ENCODE assay signal across 18 mouse cellular contexts in the genomic region with DNA sequence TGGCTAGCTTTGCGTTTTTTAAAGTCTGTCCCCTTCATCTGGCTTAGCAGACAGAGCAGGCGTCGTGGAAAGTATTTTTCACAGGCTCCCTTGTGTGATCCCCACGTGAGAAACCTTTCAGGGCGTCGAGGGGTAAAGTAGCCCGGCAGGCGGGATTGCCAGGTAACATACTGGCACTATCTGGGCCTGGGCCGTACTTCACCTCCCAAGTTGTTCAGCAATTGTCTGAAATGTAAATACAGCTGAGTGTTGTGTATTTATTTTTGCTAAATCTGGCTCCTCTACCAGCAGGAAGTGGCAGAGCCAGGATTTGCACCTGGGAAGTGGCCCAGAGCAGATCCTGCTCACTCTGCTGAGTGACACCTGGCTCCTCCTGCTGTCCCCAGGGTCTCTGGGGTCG. TPM values are rescaled to one million over a fixed set of nuclear protein-coding genes. Genes with fewer than 3 reads are reported as not detected.
DNase-seq lines count a peak whose midpoint lies in the region; ATAC-seq and TF ChIP-seq lines count a peak whose summit lies in the region.
"Had no signal": no experiment of that assay in that cellular context is flagged by ENCODE, and none has a peak within 500 bp of the region (broad histone marks: within the 10 kb centered on the region; RNA-seq: fewer than 3 reads in every experiment).

No protein-coding gene starts in this region.

- no peak overlapping the region for H3K4me2 ChIP-seq in neural tube, embryonic 13.5 days
- H3K4me2 ChIP-seq in neural tube, embryonic 15.5 days = no peak overlapping the region
- no peak overlapping the region for H3K4me2 ChIP-seq in lung, postnatal 0 days (replicated peaks; ENCODE audit: low read depth, low read length)
- no peak overlapping the region for H3K4me2 ChIP-seq in stomach, embryonic 16.5 days (ENCODE audit: low read depth, low read length)
- H3K4me2 ChIP-seq: midbrain, embryonic 12.5 days had no signal

- 52% methylated on average over 10 of the region's 10 CpGs for WGBS in neural tube, embryonic 13.5 days
- 62% methylated on average over 10 of the region's 10 CpGs for WGBS in neural tube, embryonic 15.5 days
- WGBS in lung, postnatal 0 days = 27% methylated on average over 10 of the region's 10 CpGs
- 34% methylated on average over 10 of the region's 10 CpGs for WGBS in stomach, embryonic 16.5 days

- intact Hi-C loops in gastrocnemius, adult 2 months (cut with DNase I) = no loop called here

- H3K4me1 ChIP-seq in neural tube, embryonic 13.5 days (replicated peaks) = peaks cover 45% of the 10 kb centered on the region
- peaks cover 34% of the 10 kb centered on the region for H3K4me1 ChIP-seq in neural tube, embryonic 15.5 days
- H3K4me1 ChIP-seq in lung, postnatal 0 days (ENCODE audit: insufficient read depth, low read depth, low read length) = peaks cover 11% of the 10 kb centered on the region
- H3K4me1 ChIP-seq in stomach, embryonic 16.5 days (ENCODE audit: control insufficient read depth, insufficient read depth, low read length) = peaks cover 49% of the 10 kb centered on the region

- peak; percentile 37; the same call in 1 of the 2 replicates for TF ChIP-seq EP300 in lung, postnatal 0 days (IDR thresholded peaks at IDR 0.05)

- no peak for TF ChIP-seq CTCF in gastrocnemius, adult 2 months (IDR thresholded peaks at IDR 0.05)
- no peak for TF ChIP-seq CTCF in lung, postnatal 0 days (IDR thresholded peaks at IDR 0.05)

- no peak overlapping the region for H3K9ac ChIP-seq in neural tube, embryonic 13.5 days
- no peak overlapping the region for H3K9ac ChIP-seq in neural tube, embryonic 15.5 days (replicated peaks)
- no peak overlapping the region for H3K9ac ChIP-seq in lung, postnatal 0 days (replicated peaks; ENCODE audit: low read depth)
- no peak overlapping the region for H3K9ac ChIP-seq in stomach, embryonic 16.5 days (ENCODE audit: low read length)
- H3K9ac ChIP-seq: forebrain, postnatal 0 days; midbrain, embryonic 12.5 days had no signal

- DNase-seq in gastrocnemius, adult 2 months = no peak
- no peak for DNase-seq in gastrocnemius, postnatal 10 days
- peak; percentile 71 for DNase-seq in lung, postnatal 0 days (ENCODE audit: low spot score)
- no peak for DNase-seq in Muller cell, postnatal 12 days (ENCODE audit: inconsistent ontology term)
- no peak for DNase-seq in adrenal gland, adult (ENCODE audit: inconsistent age in 2 of 2, low spot score in 1 of 2)
- DNase-seq: adrenal gland, postnatal 10 days; cerebellum, adult 11-12 months; cerebellum, postnatal 25 days; forebrain, postnatal 0 days; gastrocnemius, postnatal 14 days; kidney, adult 2 months; kidney, postnatal 36 days had no signal

- H3K27me3 ChIP-seq in neural tube, embryonic 13.5 days = 0 out of 2 replicates have a peak, but pooled peaks cover 9% of the 10 kb centered on the region
- 0 out of 2 replicates have a peak, but pooled peaks cover 3% of the 10 kb centered on the region for H3K27me3 ChIP-seq in neural tube, embryonic 15.5 days (replicated peaks)
- H3K27me3 ChIP-seq in lung, postnatal 0 days (replicated peaks; ENCODE audit: insufficient read depth, low read length) = no peaks in the 10 kb centered on the region
- no peaks in the 10 kb centered on the region for H3K27me3 ChIP-seq in stomach, embryonic 16.5 days (ENCODE audit: control insufficient read depth, insufficient read depth, low read length)

- H3K27ac ChIP-seq in gastrocnemius, adult 2 months = peak overlapping the region; percentile 79
- peak overlapping the region; percentile 62; the same call in 1 of the 2 replicates for H3K27ac ChIP-seq in neural tube, embryonic 13.5 days (replicated peaks)
- H3K27ac ChIP-seq in neural tube, embryonic 15.5 days (replicated peaks) = no peak overlapping the region; the same call in 1 of the 2 replicates
- H3K27ac ChIP-seq in lung, postnatal 0 days (ENCODE audit: low read length) = peak overlapping the region; percentile 38
- 0 out of 2 replicates have a peak overlapping the region, but pooled peaks have one; percentile 2 for H3K27ac ChIP-seq in stomach, embryonic 16.5 days (ENCODE audit: low read length)
- H3K27ac ChIP-seq: macrophage; midbrain, embryonic 12.5 days had no signal

- no peaks in the 10 kb centered on the region for H3K9me3 ChIP-seq in neural tube, embryonic 13.5 days
- no peaks in the 10 kb centered on the region for H3K9me3 ChIP-seq in neural tube, embryonic 15.5 days (replicated peaks)
- no peaks in the 10 kb centered on the region for H3K9me3 ChIP-seq in lung, postnatal 0 days (ENCODE audit: low read length)
- no peaks in the 10 kb centered on the region for H3K9me3 ChIP-seq in stomach, embryonic 16.5 days (replicated peaks; ENCODE audit: control insufficient read depth, low read length)
- H3K9me3 ChIP-seq: midbrain, embryonic 12.5 days had no signal

- no peak overlapping the region for H3K4me3 ChIP-seq in gastrocnemius, adult 2 months
- H3K4me3 ChIP-seq in neural tube, embryonic 13.5 days = no peak overlapping the region
- no peak overlapping the region for H3K4me3 ChIP-seq in neural tube, embryonic 15.5 days (replicated peaks)
- H3K4me3 ChIP-seq in lung, postnatal 0 days (ENCODE audit: low read depth, low read length) = no peak overlapping the region
- no peak overlapping the region for H3K4me3 ChIP-seq in stomach, embryonic 16.5 days (replicated peaks; ENCODE audit: low read length)
- H3K4me3 ChIP-seq: midbrain, embryonic 12.5 days had no signal

- no peak for ATAC-seq in neural tube, embryonic 13.5 days (ENCODE audit: low read depth)
- no peak for ATAC-seq in neural tube, embryonic 15.5 days (ENCODE audit: low FRiP score)
- ATAC-seq in lung, postnatal 0 days = peak; percentile 49
- no peak for ATAC-seq in stomach, embryonic 16.5 days (ENCODE audit: insufficient read depth, low FRiP score)
- ATAC-seq: forebrain, postnatal 0 days had no signal

- no peaks in the 10 kb centered on the region for H3K36me3 ChIP-seq in neural tube, embryonic 13.5 days
- no peaks in the 10 kb centered on the region for H3K36me3 ChIP-seq in neural tube, embryonic 15.5 days
- no peaks in the 10 kb centered on the region for H3K36me3 ChIP-seq in lung, postnatal 0 days (ENCODE audit: insufficient read depth, low read length)
- no peaks in the 10 kb centered on the region for H3K36me3 ChIP-seq in stomach, embryonic 16.5 days (ENCODE audit: control insufficient read depth, insufficient read depth, low read length)
- H3K36me3 ChIP-seq: midbrain, embryonic 12.5 days had no signal

RNA-seq across cellular contexts. Expression of gene Asap3, which starts 10.9 kb away (rescaled TPM):
- 1 to 10 TPM; 1.5 to 2.5 TPM for total RNA-seq in gastrocnemius, adult 2 months (2021)
- 10 to 100 TPM in 1 of 2 experiments, 1 to 10 TPM in 1; 7.2 to 10.1 TPM for total RNA-seq in gastrocnemius, postnatal 10 days (2021)
- 8.6 and 8.8 TPM in 2 replicates for polyA plus RNA-seq in neural tube, embryonic 13.5 days (2015; fragmentation: Nextera tagmentation; extraction: Ambion mirVana)
- polyA plus RNA-seq in neural tube, embryonic 15.5 days (2015; fragmentation: Nextera tagmentation; extraction: Ambion mirVana) = 6.6 and 6.7 TPM in 2 replicates
- polyA plus RNA-seq in lung, postnatal 0 days (2015; fragmentation: Nextera tagmentation; extraction: Ambion mirVana) = 5.4 and 5.5 TPM in 2 replicates
- 7.0 and 7.1 TPM in 2 replicates for polyA plus RNA-seq in stomach, embryonic 16.5 days (2015; fragmentation: Nextera tagmentation; extraction: Ambion mirVana)

RNA-seq across cellular contexts. Expression of gene Tcea3, which starts 30.5 kb away (rescaled TPM):
- 100 to 1,000 TPM; 344 to 373 TPM for total RNA-seq in gastrocnemius, adult 2 months (2021)
- total RNA-seq in gastrocnemius, postnatal 10 days (2021) = 100 to 1,000 TPM; 199 to 247 TPM
- 1.9 and 2.6 TPM in 2 replicates for polyA plus RNA-seq in neural tube, embryonic 13.5 days (2015; fragmentation: Nextera tagmentation; extraction: Ambion mirVana)
- polyA plus RNA-seq in neural tube, embryonic 15.5 days (2015; fragmentation: Nextera tagmentation; extraction: Ambion mirVana) = 2.2 and 2.5 TPM in 2 replicates
- polyA plus RNA-seq in lung, postnatal 0 days (2015; fragmentation: Nextera tagmentation; extraction: Ambion mirVana) = 26.8 and 29.1 TPM in 2 replicates
- polyA plus RNA-seq in stomach, embryonic 16.5 days (2015; fragmentation: Nextera tagmentation; extraction: Ambion mirVana) = 23.9 and 29.1 TPM in 2 replicates
- total RNA-seq: MEL had no signal
- polyA plus RNA-seq: macrophage had no signal

RNA-seq across cellular contexts. Expression of gene E2f2, which starts 44.9 kb away (rescaled TPM):
- total RNA-seq in gastrocnemius, adult 2 months (2021) = 1 to 10 TPM in 1 of 2 experiments, under 1 TPM in 1; 0.48 to 1.1 TPM
- 10 to 100 TPM in 1 of 2 experiments, 1 to 10 TPM in 1; 6.9 to 11.0 TPM for total RNA-seq in gastrocnemius, postnatal 10 days (2021)
- 2.5 and 3.3 TPM in 2 replicates for polyA plus RNA-seq in neural tube, embryonic 13.5 days (2015; fragmentation: Nextera tagmentation; extraction: Ambion mirVana)
- 2.1 and 4.4 TPM in 2 replicates for polyA plus RNA-seq in neural tube, embryonic 15.5 days (2015; fragmentation: Nextera tagmentation; extraction: Ambion mirVana)
- 17.8 and 19.1 TPM in 2 replicates for polyA plus RNA-seq in lung, postnatal 0 days (2015; fragmentation: Nextera tagmentation; extraction: Ambion mirVana)
- 7.7 and 9.3 TPM in 2 replicates for polyA plus RNA-seq in stomach, embryonic 16.5 days (2015; fragmentation: Nextera tagmentation; extraction: Ambion mirVana)
